Mouse (Mus musculus): ENCODE measurements around the gene Lmna.
A peak's percentile ranks its signal among the peaks of the same experiment; 100 is the strongest.

DNA sequence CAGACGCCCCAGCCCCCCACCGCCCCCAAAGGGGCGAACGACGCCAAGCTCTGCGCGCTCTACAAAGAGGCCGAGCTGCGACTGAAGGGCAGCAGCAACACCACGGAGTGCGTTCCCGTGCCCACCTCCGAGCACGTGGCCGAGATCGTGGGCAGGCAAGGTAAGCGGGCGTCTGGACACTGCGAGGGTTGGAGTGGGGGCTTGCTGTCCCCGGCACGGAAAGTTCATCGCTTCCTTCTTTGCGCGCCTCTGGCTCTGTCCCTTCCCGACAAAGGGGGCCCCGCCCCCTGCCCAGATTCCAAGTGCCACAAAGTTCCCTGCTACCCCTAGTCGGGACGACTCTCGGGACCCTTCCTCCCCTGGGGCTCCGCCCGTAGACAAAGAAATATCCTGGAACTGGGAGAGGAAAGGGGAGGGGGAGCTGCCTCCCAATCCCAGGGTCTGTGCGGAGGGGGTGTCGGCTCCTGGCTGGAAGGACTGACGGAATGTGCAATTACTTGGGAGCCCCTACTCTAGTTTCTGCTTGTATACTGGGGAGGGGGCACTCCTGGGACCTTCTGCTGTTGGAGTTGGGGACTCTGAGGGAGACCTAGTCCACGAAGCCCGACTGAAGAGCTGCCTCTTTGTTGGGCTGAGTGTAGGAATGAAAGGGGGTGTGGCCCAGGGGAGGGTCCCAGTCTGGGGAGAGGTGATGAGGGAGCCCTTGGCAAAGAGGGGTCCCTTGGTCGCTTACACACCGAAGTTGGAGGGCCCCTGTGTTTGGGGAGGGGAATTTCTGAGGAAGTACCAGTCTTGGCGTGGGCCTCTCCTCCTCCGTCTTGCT lies 23.1 kb upstream of the Lmna start:
- no peak for TF ChIP-seq EP300 (IDR thresholded peaks at IDR 0.05; ENCODE audit: low read depth in 1 of 2, low read length in 2 of 2)
- TF ChIP-seq GATA1 (IDR thresholded peaks at IDR 0.05; ENCODE audit: low read depth, low read length) = no peak
- TF ChIP-seq MAX (IDR thresholded peaks at IDR 0.05; ENCODE audit: low read length) = peak; percentile 60
- peak; percentile 39; the same call in 1 of the 2 replicates for TF ChIP-seq MAZ (IDR thresholded peaks at IDR 0.05; ENCODE audit: low read depth, low read length)

All from MEL (cell line).